Mouse (Mus musculus) small intestine, adult 2 months (tissue): ENCODE results near the gene Hbb-bh2. TPM values are rescaled to one million over a fixed set of nuclear protein-coding genes. Genes with fewer than 3 reads are reported as not detected.

Source experiments
- H3K27ac ChIP-seq: fragments of 200-500 bp; 2 replicates; pipeline ENCODE4 v1.5.1; 2012; ENCODE audit warnings: low read depth, low read length, control low read depth, inconsistent platforms; ENCODE audit not compliant: insufficient read depth
- H3K27me3 ChIP-seq: fragments of 200-500 bp; 2 replicates; pipeline ENCODE4 v1.6.1; 2012; ENCODE audit warnings: mild to moderate bottlenecking, moderate library complexity, low read length, inconsistent platforms; ENCODE audit not compliant: control insufficient read depth, insufficient read depth
- H3K36me3 ChIP-seq: fragments of 200-500 bp; 2 replicates; pipeline ENCODE4 v1.6.1; 2012; ENCODE audit warnings: mild to moderate bottlenecking, low read length, control low read depth, inconsistent platforms; ENCODE audit not compliant: control insufficient read depth, insufficient read depth
- H3K4me1 ChIP-seq: fragments of 200-500 bp; 2 replicates; pipeline ENCODE4 v1.6.1; 2012; ENCODE audit warnings: low read length, inconsistent platforms, mixed read lengths; ENCODE audit not compliant: control insufficient read depth, insufficient read depth, insufficient read length
- H3K4me3 ChIP-seq: fragments of 200-500 bp; 2 replicates; pipeline ENCODE4 v1.5.1; 2012; ENCODE audit warnings: low read depth, mild to moderate bottlenecking, control low read depth, inconsistent platforms, low read length, moderate library complexity
- CTCF ChIP-seq: fragments of 200-500 bp; IDR thresholded peaks from 2 replicates; pipeline ENCODE4 v1.5.1; 2012; ENCODE audit warnings: low read depth, mild to moderate bottlenecking, control low read depth, inconsistent platforms, low read length, moderate library complexity, mixed read lengths; ENCODE audit not compliant: insufficient replicate concordance, insufficient read length; ENCODE audit errors: extremely low read depth
- POLR2A ChIP-seq: fragments of 200-500 bp; IDR thresholded peaks from 2 replicates; pipeline ENCODE4 v1.6.1; 2012; ENCODE audit warnings: low read depth, mild to moderate bottlenecking, control low read depth, inconsistent platforms, low read length, moderate library complexity
- WGBS: fragments of 180-500 bp; shearing (Covaris S2); methylation state at CpG from one replicate; pipeline ENCODE4 v1.1.7; 2018; 5-methylcytosine and 5-hydroxymethylcytosine counted together
- polyA plus RNA-seq: library from polyadenylated mRNA; depleted of rRNA; stranded (reverse); fragments of >200 nt; gene quantifications from 2 replicates; pipeline ENCODE4 v1.2.3, GENCODE M21; 2012; rRNA removed

Hbb-bh2 gene
- polyA plus RNA-seq: not detected in 2 replicates

DNA sequence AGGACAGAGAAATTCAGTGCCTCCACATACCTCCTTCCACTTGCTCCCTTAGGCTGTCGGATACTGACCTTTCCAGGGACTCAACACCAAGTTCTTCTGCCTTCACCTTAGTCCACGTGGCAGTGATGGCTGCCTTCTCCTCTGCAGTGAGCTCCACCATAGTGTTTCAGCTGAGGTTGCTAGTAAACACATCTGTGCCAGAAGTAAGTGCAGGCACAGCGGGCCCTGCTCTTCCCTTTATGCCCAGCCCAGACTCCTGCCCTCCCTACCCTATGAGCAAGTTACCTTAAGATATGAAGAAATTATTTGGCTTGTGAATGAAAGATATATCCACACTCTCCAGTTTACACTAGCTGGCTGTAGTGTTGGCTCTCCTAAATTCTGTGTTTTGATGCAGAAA, at the start of gene Hbb-bh2:
Gene Hbb-bh2, minus strand, starts transcription at position 253 of the 400 bp plus-strand sequence.
- no peak within 1 kb of the TSS for H3K27ac ChIP-seq
- no peaks in the 10 kb centered on the region for H3K36me3 ChIP-seq
- 68% methylated on average over 3 of the region's 3 CpGs for WGBS
- TF ChIP-seq CTCF (no peak), POLR2A (no peak)
- no peaks in the 10 kb centered on the region for H3K27me3 ChIP-seq
- no peak within 1 kb of the TSS for H3K4me3 ChIP-seq
- no peaks in the 10 kb centered on the region for H3K4me1 ChIP-seq

DNA sequence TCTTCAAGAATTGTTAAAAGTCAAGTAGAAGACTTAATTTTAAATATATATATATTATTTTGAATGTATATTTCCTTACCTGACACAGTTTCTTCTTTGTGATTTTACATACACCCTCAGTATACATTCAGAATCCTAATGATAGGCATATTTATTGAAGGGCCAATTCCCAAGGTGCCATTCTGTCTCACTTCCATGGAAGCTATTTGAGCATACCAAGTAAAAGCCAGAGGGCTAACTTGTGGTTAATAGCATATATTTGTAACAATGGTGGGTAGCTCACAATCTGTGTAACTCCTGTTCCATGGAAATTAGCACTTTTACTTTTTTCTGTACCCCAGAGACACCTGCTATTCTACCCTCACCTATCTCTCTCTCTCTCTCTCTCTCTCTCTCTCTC, 45.8 kb upstream of the Hbb-bh2 start, which contains the start of gene Olfr66:
Gene Olfr66, minus strand, starts transcription at position 101 of the 400 bp plus-strand sequence.
- no peak within 1 kb of the TSS for H3K4me3 ChIP-seq
- H3K27ac ChIP-seq: no peak within 1 kb of the TSS
- H3K36me3 ChIP-seq: no peaks in the 10 kb centered on the region
- no peaks in the 10 kb centered on the region for H3K4me1 ChIP-seq
- no peaks in the 10 kb centered on the region for H3K27me3 ChIP-seq
- TF ChIP-seq POLR2A: no peak
- TF ChIP-seq CTCF: no peak

DNA sequence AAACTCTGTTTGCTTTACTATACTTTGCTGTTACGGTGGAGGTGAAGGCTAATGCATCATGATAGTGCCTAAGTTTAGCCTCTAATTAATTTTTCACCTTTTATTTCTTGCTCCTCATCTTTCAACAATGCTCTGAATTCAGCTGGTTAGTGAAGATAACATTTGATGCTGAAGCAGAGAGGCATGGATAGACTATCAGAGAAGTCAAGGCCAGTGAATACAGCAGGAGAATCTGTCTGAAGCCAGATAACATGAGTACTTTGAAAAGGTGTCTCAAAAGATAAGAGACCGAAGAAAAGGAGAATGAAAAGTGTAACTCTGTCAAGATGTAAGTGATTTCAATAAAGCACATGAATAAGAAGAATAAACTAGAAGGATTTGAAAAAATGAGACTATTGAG, 36.8 kb upstream of the Hbb-bh2 start:
- Histone ChIP-seq H3K27ac (no peak overlapping the region), H3K27me3 (no peaks in the 10 kb centered on the region), H3K36me3 (no peaks in the 10 kb centered on the region), H3K4me1 (no peaks in the 10 kb centered on the region), H3K4me3 (no peak overlapping the region)
- 78% methylated on average over 2 of the region's 2 CpGs for WGBS
- TF ChIP-seq CTCF (no peak), POLR2A (no peak)

DNA sequence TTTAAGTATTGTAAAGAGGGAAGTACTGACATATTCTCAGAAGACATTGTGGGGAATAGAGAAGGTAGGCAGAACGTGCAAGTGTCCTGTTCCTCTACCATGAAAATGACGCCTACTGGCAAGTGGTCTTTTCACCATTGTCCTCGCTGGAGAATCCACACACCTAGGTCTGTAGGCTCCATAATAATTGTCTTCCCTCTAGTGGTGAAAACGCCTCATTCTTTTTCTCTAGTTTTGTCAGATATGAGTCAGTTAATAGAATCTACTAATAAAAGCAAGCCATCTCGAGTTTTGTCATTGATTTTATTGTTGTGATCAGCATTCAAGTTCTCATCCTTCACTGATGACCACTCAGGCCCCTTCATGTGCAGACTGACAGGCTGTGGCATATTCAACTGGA, 34.1 kb upstream of the Hbb-bh2 start:
- Histone ChIP-seq H3K4me1 (no peaks in the 10 kb centered on the region), H3K36me3 (no peaks in the 10 kb centered on the region), H3K27ac (no peak overlapping the region), H3K27me3 (no peaks in the 10 kb centered on the region), H3K4me3 (no peak overlapping the region)
- WGBS: 37% methylated on average over 5 of the region's 5 CpGs
- TF ChIP-seq CTCF (no peak), POLR2A (no peak)

DNA sequence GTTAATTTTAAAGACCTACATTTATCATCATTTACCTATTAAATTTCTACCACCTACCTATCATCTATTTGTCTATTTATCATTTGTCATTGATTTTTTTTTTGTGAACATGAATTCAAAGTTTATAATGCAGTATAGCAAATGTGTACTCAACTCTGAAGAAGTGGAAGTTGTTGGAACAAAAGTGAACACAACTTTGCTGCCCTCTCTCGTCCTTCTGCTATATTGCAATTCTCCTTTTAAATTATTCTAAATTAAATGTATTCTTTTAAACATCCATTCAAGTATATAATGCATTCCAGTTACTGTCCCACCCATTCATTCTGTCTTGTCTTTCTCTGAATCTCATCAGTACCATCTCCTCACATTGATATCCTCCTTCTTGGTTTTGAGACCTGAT, 32.7 kb upstream of the Hbb-bh2 start:
- no peaks in the 10 kb centered on the region for H3K36me3 ChIP-seq
- no peak overlapping the region for H3K27ac ChIP-seq
- 2% methylated on average over 1 of the region's 1 CpGs for WGBS
- no peaks in the 10 kb centered on the region for H3K27me3 ChIP-seq
- no peaks in the 10 kb centered on the region for H3K4me1 ChIP-seq
- TF ChIP-seq POLR2A (no peak), CTCF (no peak)
- no peak overlapping the region for H3K4me3 ChIP-seq

DNA sequence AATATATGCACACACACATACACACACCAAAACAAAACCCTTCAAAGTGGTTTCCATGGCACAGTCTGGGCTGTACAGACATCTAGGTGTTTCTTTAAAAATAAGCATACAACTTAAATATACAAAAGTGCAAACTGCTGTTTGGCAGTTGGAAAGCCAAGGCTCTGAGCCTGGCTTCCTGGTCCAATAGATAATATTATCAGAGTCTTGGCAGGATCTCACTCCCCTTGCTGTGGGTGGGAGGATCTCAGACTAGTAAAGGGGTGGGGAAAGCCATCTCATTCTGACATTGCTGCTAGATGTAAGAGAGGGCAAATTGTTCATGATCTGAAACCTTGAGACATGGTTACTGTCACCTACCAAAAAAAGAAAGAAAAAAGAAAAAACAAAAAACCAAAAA, 30.3 kb upstream of the Hbb-bh2 start:
- Histone ChIP-seq H3K27ac (no peak overlapping the region), H3K36me3 (no peaks in the 10 kb centered on the region), H3K4me1 (no peaks in the 10 kb centered on the region), H3K4me3 (no peak overlapping the region), H3K27me3 (no peaks in the 10 kb centered on the region)
- TF ChIP-seq CTCF (no peak), POLR2A (no peak)

DNA sequence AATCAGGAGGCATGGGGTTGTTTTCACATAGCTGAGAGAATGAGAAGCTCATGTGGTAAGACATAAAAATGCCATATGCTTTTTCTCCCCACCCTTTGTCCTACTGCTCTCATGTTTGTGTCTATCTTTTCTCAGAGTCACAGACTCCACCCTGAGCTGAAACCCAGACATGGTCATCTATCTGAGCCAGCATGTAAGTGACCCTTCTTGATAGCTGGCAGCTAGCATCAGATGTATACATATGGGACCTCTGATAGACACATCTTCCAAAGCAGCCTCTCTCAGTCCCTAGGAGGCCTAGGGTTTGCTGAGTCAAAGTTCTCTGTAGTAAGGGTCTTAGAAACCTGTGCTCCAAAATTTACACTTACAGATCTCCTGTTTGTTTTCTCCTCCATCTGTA, 25.4 kb upstream of the Hbb-bh2 start:
- H3K27ac ChIP-seq: no peak overlapping the region
- no peaks in the 10 kb centered on the region for H3K36me3 ChIP-seq
- H3K4me1 ChIP-seq: no peaks in the 10 kb centered on the region
- no peaks in the 10 kb centered on the region for H3K27me3 ChIP-seq
- TF ChIP-seq POLR2A: no peak
- TF ChIP-seq CTCF: no peak
- no peak overlapping the region for H3K4me3 ChIP-seq

DNA sequence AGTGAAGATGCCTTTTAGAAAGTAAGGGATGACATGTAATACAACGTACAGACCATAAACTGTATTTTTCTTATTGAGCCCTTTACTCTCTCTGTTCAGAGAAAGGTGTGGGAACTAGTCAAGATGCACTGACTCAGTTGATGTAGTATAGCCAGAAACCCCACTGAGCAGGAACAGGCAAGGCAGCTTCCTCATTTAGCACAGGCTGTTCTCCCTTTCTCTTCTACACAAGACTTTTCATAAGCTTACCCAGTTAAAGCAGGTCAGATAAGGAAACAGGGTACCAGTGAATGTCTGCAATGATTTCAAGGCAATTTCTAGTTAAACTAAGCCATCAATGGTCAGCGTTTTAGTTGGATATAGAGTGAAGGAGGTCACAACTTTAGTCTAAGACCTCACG, 21.2 kb upstream of the Hbb-bh2 start:
- Histone ChIP-seq H3K27ac (no peak overlapping the region), H3K4me3 (no peak overlapping the region), H3K27me3 (no peaks in the 10 kb centered on the region), H3K36me3 (no peaks in the 10 kb centered on the region), H3K4me1 (no peaks in the 10 kb centered on the region)
- WGBS: 77% methylated on average over 3 of the region's 3 CpGs
- TF ChIP-seq POLR2A (no peak), CTCF (no peak)
